13 mouse cellular contexts compared by ENCODE assay signal in the genomic region with DNA sequence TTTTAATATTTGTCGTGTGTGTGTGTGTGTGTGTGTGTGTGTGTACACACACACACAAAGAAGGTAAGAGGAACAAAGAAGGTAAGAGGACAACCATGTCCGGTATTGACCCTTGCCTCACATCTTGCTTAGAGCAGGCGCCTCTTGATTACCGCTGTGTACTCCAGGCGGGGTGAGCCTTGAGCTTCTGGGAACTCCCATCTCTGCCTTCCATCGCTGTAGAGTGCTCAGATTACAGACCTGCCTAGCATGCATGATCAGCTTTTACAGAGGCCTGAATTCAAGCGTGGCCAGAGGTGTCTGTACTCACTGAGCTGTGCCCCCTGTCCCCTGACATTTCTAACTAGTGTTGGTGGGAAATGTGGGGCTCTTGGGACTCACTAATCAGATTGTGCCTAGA. TPM values are rescaled to one million over a fixed set of nuclear protein-coding genes. Genes with fewer than 3 reads are reported as not detected.
A peak's percentile ranks its signal among the peaks of the same experiment; 100 is the strongest.
DNase-seq lines count a peak whose midpoint lies in the region; ATAC-seq and TF ChIP-seq lines count a peak whose summit lies in the region.
"Had no signal": no experiment of that assay in that cellular context is flagged by ENCODE, and none has a peak within 500 bp of the region (broad histone marks: within the 10 kb centered on the region; RNA-seq: fewer than 3 reads in every experiment).

No protein-coding gene starts in this region.

- TF ChIP-seq CTCF in intestine, postnatal 0 days (IDR thresholded peaks at IDR 0.05; ENCODE audit: low read depth), result no peak

- no peaks in the 10 kb centered on the region for H3K27me3 ChIP-seq in kidney, embryonic 14.5 days (ENCODE audit: control insufficient read depth, insufficient read depth, low read length)
- H3K27me3 ChIP-seq in intestine, postnatal 0 days (replicated peaks; ENCODE audit: control insufficient read depth, insufficient read depth, low read length), result no peaks in the 10 kb centered on the region
- no peaks in the 10 kb centered on the region for H3K27me3 ChIP-seq in neural tube, embryonic 15.5 days (replicated peaks)
- no peaks in the 10 kb centered on the region for H3K27me3 ChIP-seq in hindbrain, embryonic 13.5 days

- H3K27ac ChIP-seq in kidney, embryonic 14.5 days (ENCODE audit: low read depth, low read length), result peak overlapping the region; percentile 93
- H3K27ac ChIP-seq in ES-E14 (ENCODE audit: insufficient read depth, low read depth, low read length, poor library complexity, severe bottlenecking), result peak overlapping the region; percentile 26
- H3K27ac ChIP-seq in intestine, postnatal 0 days (ENCODE audit: low read depth, low read length), result peak overlapping the region; percentile 70; the same call in 1 of the 2 replicates
- 0 out of 2 replicates have a peak overlapping the region, but pooled peaks have one; percentile 5 for H3K27ac ChIP-seq in neural tube, embryonic 15.5 days (replicated peaks)
- no peak overlapping the region for H3K27ac ChIP-seq in hindbrain, embryonic 13.5 days

- H3K4me3 ChIP-seq in kidney, embryonic 14.5 days (ENCODE audit: low read length), result no peak overlapping the region
- H3K4me3 ChIP-seq in ES-E14 (ENCODE audit: insufficient read depth in 1 of 2, low read depth in 1 of 2, low read length in 2 of 2, poor library complexity in 1 of 2, severe bottlenecking in 1 of 2), result no peak overlapping the region
- no peak overlapping the region for H3K4me3 ChIP-seq in intestine, postnatal 0 days (ENCODE audit: low read depth, low read length)
- no peak overlapping the region for H3K4me3 ChIP-seq in neural tube, embryonic 15.5 days (replicated peaks)
- H3K4me3 ChIP-seq in hindbrain, embryonic 13.5 days, result no peak overlapping the region

- 38% methylated on average over 7 of the region's 7 CpGs for WGBS in kidney, embryonic 14.5 days
- WGBS in intestine, postnatal 0 days, result 37% methylated on average over 7 of the region's 7 CpGs
- 58% methylated on average over 7 of the region's 7 CpGs for WGBS in neural tube, embryonic 15.5 days
- 59% methylated on average over 7 of the region's 7 CpGs for WGBS in hindbrain, embryonic 13.5 days

- no peak overlapping the region for H3K9ac ChIP-seq in kidney, embryonic 14.5 days (ENCODE audit: low read depth, low read length)
- peak overlapping the region; percentile 26; the same call in 1 of the 2 replicates for H3K9ac ChIP-seq in ES-E14 (ENCODE audit: insufficient read depth, low read depth, low read length, poor library complexity, severe bottlenecking)
- no peak overlapping the region for H3K9ac ChIP-seq in intestine, postnatal 0 days (ENCODE audit: low read depth, low read length)
- no peak overlapping the region for H3K9ac ChIP-seq in neural tube, embryonic 15.5 days (replicated peaks)
- H3K9ac ChIP-seq in hindbrain, embryonic 13.5 days, result no peak overlapping the region

- intact Hi-C loops in left cerebral cortex, postnatal 10 days (cut with DNase I), result no loop called here

- peaks cover 9% of the 10 kb centered on the region for H3K4me1 ChIP-seq in kidney, embryonic 14.5 days (ENCODE audit: control insufficient read depth, insufficient read depth, low read length)
- peaks cover 2 to 12% of the 10 kb centered on the region in 2 experiments for H3K4me1 ChIP-seq in ES-E14 (ENCODE audit: control insufficient read depth in 2 of 2, insufficient read depth in 2 of 2, low read length in 2 of 2, poor library complexity in 1 of 2)
- H3K4me1 ChIP-seq in intestine, postnatal 0 days (replicated peaks; ENCODE audit: control insufficient read depth, insufficient read depth, low read length), result 0 out of 2 replicates have a peak, but pooled peaks cover 5% of the 10 kb centered on the region
- H3K4me1 ChIP-seq in neural tube, embryonic 15.5 days, result peaks cover 5% of the 10 kb centered on the region
- H3K4me1 ChIP-seq in hindbrain, embryonic 13.5 days (replicated peaks), result peaks cover 6% of the 10 kb centered on the region; the same call in 1 of the 2 replicates

- H3K4me2 ChIP-seq in kidney, embryonic 14.5 days (replicated peaks; ENCODE audit: low read depth, low read length), result no peak overlapping the region
- no peak overlapping the region for H3K4me2 ChIP-seq in intestine, postnatal 0 days (replicated peaks; ENCODE audit: low read depth)
- no peak overlapping the region for H3K4me2 ChIP-seq in neural tube, embryonic 15.5 days
- H3K4me2 ChIP-seq in hindbrain, embryonic 13.5 days, result no peak overlapping the region

- in situ Hi-C loops in ES-E14 (cut with MboI; ENCODE audit: low sequenced_read_pairs in 2 of 2, unreplicated experiment in 2 of 2), result no loop called here

- DNase-seq in kidney, adult 8-10 months, result no peak
- no peak for DNase-seq in ES-E14 (ENCODE audit: low read depth, low spot score)
- DNase-seq in gastrocnemius, adult 8-10 months (ENCODE audit: low spot score in 2 of 2), result no peak
- DNase-seq in left cerebral cortex, postnatal 10 days (ENCODE audit: extremely low spot score in 1 of 2, low spot score in 2 of 2), result no peak

- peak; percentile 91 for ATAC-seq in kidney, embryonic 14.5 days (ENCODE audit: low FRiP score, low TSS enrichment)
- 0 out of 2 replicates have a peak, but pooled peaks have one; percentile 11 for ATAC-seq in intestine, postnatal 0 days
- ATAC-seq in neural tube, embryonic 15.5 days (ENCODE audit: low FRiP score), result no peak
- ATAC-seq in hindbrain, embryonic 13.5 days (ENCODE audit: low FRiP score), result no peak
- ATAC-seq: inflammation-experienced regulatory T-cells, adult 6 months; midbrain, embryonic 16.5 days had no signal

- no peaks in the 10 kb centered on the region for H3K36me3 ChIP-seq in kidney, embryonic 14.5 days (ENCODE audit: control insufficient read depth, insufficient read depth, low read length)
- no peaks in the 10 kb centered on the region for H3K36me3 ChIP-seq in ES-E14 (ENCODE audit: control insufficient read depth, insufficient read depth, low read length, poor library complexity, severe bottlenecking)
- no peaks in the 10 kb centered on the region for H3K36me3 ChIP-seq in intestine, postnatal 0 days (ENCODE audit: control insufficient read depth, insufficient read depth)
- H3K36me3 ChIP-seq in neural tube, embryonic 15.5 days, result no peaks in the 10 kb centered on the region
- H3K36me3 ChIP-seq in hindbrain, embryonic 13.5 days, result no peaks in the 10 kb centered on the region

- no peaks in the 10 kb centered on the region for H3K9me3 ChIP-seq in kidney, embryonic 14.5 days (ENCODE audit: control insufficient read depth, low read length)
- no peaks in the 10 kb centered on the region for H3K9me3 ChIP-seq in ES-E14 (ENCODE audit: control insufficient read depth, insufficient read depth, low read depth, low read length)
- H3K9me3 ChIP-seq in intestine, postnatal 0 days (ENCODE audit: control insufficient read depth), result no peaks in the 10 kb centered on the region
- H3K9me3 ChIP-seq in neural tube, embryonic 15.5 days (replicated peaks), result no peaks in the 10 kb centered on the region
- H3K9me3 ChIP-seq in hindbrain, embryonic 13.5 days, result no peaks in the 10 kb centered on the region

TF ChIP-seq in ES-E14, 5 proteins besides CTCF, POLR2A, EP300 and RAD21:
- TF ChIP-seq MAFK (IDR thresholded peaks at IDR 0.05; ENCODE audit: insufficient read depth, low read depth, low read length) (no peak), HCFC1 (IDR thresholded peaks at IDR 0.05; ENCODE audit: borderline replicate concordance, insufficient read depth, low read length) (no peak), ZC3H11A (IDR thresholded peaks at IDR 0.05; ENCODE audit: borderline replicate concordance, low read depth, low read length) (no peak), ZNF384 (IDR thresholded peaks at IDR 0.05; ENCODE audit: low read depth, low read length) (no peak)

RNA-seq across cellular contexts. Expression of gene Ptma, which starts 45.1 kb away (rescaled TPM):
- polyA plus RNA-seq in kidney, embryonic 14.5 days (2014; fragmentation: Nextera tagmentation; extraction: Ambion mirVana), result 3,750 and 4,450 TPM in 2 replicates
- total RNA-seq in ES-E14 (2012; rRNA removed), result 2,106 and 2,587 TPM in 2 replicates
- polyA plus RNA-seq in intestine, postnatal 0 days (2015; fragmentation: Nextera tagmentation; extraction: Ambion mirVana), result 1,008 and 1,098 TPM in 2 replicates
- polyA plus RNA-seq in neural tube, embryonic 15.5 days (2015; fragmentation: Nextera tagmentation; extraction: Ambion mirVana), result 1,254 and 1,565 TPM in 2 replicates
- 10 to 100 TPM; 50.9 to 76.9 (median 67.7) TPM for total RNA-seq in gastrocnemius, adult 8-10 months (2022)
- polyA plus RNA-seq in hindbrain, embryonic 13.5 days (2015; fragmentation: Nextera tagmentation; extraction: Ambion mirVana), result 2,123 and 2,193 TPM in 2 replicates
- total RNA-seq in left cerebral cortex, postnatal 10 days (2021), result 100 to 1,000 TPM; 438 to 477 TPM

RNA-seq across cellular contexts. Expression of gene Tex44, which starts 55.3 kb away (rescaled TPM):
- polyA plus RNA-seq in kidney, embryonic 14.5 days (2014; fragmentation: Nextera tagmentation; extraction: Ambion mirVana), result not detected in 2 replicates
- total RNA-seq in ES-E14 (2012; rRNA removed), result 0.11 TPM in 1 of 2 replicates, not detected in the other
- polyA plus RNA-seq in intestine, postnatal 0 days (2015; fragmentation: Nextera tagmentation; extraction: Ambion mirVana), result not detected in 2 replicates
- polyA plus RNA-seq in neural tube, embryonic 15.5 days (2015; fragmentation: Nextera tagmentation; extraction: Ambion mirVana), result not detected in 2 replicates
- not detected for total RNA-seq in gastrocnemius, adult 8-10 months (2022)
- polyA plus RNA-seq in hindbrain, embryonic 13.5 days (2015; fragmentation: Nextera tagmentation; extraction: Ambion mirVana), result not detected in 2 replicates
- total RNA-seq in left cerebral cortex, postnatal 10 days (2021), result not detected
- total RNA-seq: left cerebral cortex, postnatal 14 days had no signal
- polyA plus RNA-seq: frontal cortex, adult 2 months; heart, embryonic 14.5 days; inflammation-experienced regulatory T-cells, adult 6 months; midbrain, embryonic 16.5 days had no signal

RNA-seq across cellular contexts. Expression of gene Nmur1, which starts 55.4 kb away (rescaled TPM):
- not detected in 2 replicates for polyA plus RNA-seq in kidney, embryonic 14.5 days (2014; fragmentation: Nextera tagmentation; extraction: Ambion mirVana)
- total RNA-seq in ES-E14 (2012; rRNA removed), result 0.18 TPM in 1 of 2 replicates, not detected in the other
- polyA plus RNA-seq in intestine, postnatal 0 days (2015; fragmentation: Nextera tagmentation; extraction: Ambion mirVana), result 4.3 and 4.5 TPM in 2 replicates
- polyA plus RNA-seq in neural tube, embryonic 15.5 days (2015; fragmentation: Nextera tagmentation; extraction: Ambion mirVana), result 0.13 TPM in 1 of 2 replicates, not detected in the other
- total RNA-seq in gastrocnemius, adult 8-10 months (2022), result not detected
- not detected in 2 replicates for polyA plus RNA-seq in hindbrain, embryonic 13.5 days (2015; fragmentation: Nextera tagmentation; extraction: Ambion mirVana)
- under 1 TPM in 1 of 2 experiments, not detected in 1; 0.63 TPM for total RNA-seq in left cerebral cortex, postnatal 10 days (2021)
- polyA plus RNA-seq: heart, embryonic 14.5 days had no signal

Comparison
In these comparisons a context has a peak if more than half of its experiments do, and no peak if none do; other contexts are left out.
1. ATAC-seq: peak in kidney, embryonic 14.5 days (single experiment) and intestine, postnatal 0 days (single experiment); none in neural tube, embryonic 15.5 days (single experiment) and hindbrain, embryonic 13.5 days (single experiment).